Mouse (Mus musculus): Measurements from ENCODE around the gene Ap4s1. TPM values are rescaled to one million over a fixed set of nuclear protein-coding genes. Genes with fewer than 3 reads are reported as not detected.

The Ap4s1 gene
- polyA plus RNA-seq, 1 experiment from 2014 or later: 38.1 TPM

DNA sequence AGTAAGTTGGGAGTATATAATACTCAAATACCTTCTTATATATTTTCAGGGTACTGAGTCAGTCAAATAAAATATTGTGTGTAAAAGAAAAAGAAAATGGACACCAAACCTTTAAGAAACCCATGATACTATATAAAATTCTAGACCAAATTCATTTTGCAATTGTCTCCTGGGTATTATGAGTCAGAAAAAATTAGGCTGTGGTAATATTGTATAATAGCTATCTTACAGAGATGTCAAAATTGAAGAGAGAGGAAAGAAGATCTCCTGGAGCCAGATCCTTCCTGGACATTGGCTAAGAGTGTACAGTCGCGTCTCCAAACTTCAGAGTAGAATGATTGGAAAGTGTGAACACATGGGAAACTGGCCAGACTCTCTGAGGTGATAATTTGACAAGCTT, 5.3 kb downstream of the Ap4s1 start:
- Histone ChIP-seq H3K4me1 (ENCODE audit: control insufficient read depth, insufficient read depth, low read length) (peaks cover 19% of the 10 kb centered on the region), H3K4me2 (no peak overlapping the region), H3K36me3 (ENCODE audit: control insufficient read depth, insufficient read depth, low read length) (no peaks in the 10 kb centered on the region), H3K9ac (ENCODE audit: low read depth, low read length) (no peak overlapping the region), H3K27ac (ENCODE audit: low read depth, low read length) (no peak overlapping the region), H3K27me3 (ENCODE audit: control insufficient read depth, insufficient read depth, low read length) (no peaks in the 10 kb centered on the region), H3K9me3 (replicated peaks; ENCODE audit: control insufficient read depth, low read length) (no peaks in the 10 kb centered on the region), H3K4me3 (ENCODE audit: low read depth, low read length) (no peak overlapping the region)
- no peak for ATAC-seq (replicated peaks; ENCODE audit: insufficient number of reproducible peaks, low FRiP score, low TSS enrichment)
- WGBS (ENCODE audit: insufficient replicate concordance): 51% methylated on average over 2 of the region's 2 CpGs

DNA sequence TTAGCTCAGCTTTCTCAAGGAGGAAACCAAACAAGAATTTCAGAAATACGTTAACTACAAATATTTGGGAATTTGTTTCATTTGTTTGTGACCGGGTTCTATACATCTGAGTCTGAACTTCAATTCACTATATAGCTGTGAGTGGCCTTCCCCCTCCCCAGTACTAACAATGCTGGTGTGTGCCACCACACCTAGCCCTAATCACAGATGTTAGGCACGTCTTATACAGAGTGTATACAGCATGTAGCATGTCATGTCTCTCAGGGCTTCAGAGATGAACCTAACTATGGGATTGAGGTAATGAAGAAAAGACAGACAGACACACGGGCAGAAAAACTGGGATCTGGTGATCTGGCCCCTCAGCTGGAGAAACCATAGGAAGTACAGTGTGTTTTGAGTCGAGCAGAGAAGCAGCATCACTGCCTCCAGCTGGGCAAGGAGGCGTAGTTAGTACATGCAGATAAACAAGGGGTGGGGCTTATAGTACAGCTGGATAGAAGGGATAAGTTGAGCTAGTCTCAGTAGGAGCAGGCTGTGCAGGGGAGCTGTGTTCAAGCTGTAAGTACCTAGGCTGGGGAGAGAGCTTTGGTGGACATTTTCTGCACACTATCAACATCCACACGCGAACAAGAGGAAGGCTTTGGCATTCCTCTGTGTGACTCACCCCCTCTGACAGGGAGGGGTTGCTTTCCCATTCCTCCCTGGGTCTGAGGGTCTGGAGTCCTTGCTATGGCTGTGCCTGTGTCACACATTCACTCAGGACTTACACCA, 9.0 kb downstream of the Ap4s1 start:
- 33% methylated on average over 8 of the region's 8 CpGs for whole genome bisulfite sequencing (ENCODE audit: insufficient replicate concordance)
- Histone ChIP-seq H3K36me3 (ENCODE audit: control insufficient read depth, insufficient read depth, low read length) (no peaks in the 10 kb centered on the region), H3K9ac (ENCODE audit: low read depth, low read length) (0 out of 2 replicates have a peak overlapping the region, but pooled peaks have one; percentile 22), H3K27me3 (ENCODE audit: control insufficient read depth, insufficient read depth, low read length) (no peaks in the 10 kb centered on the region), H3K27ac (ENCODE audit: low read depth, low read length) (peak overlapping the region; percentile 70), H3K4me1 (ENCODE audit: control insufficient read depth, insufficient read depth, low read length) (peaks cover 12% of the 10 kb centered on the region), H3K9me3 (replicated peaks; ENCODE audit: control insufficient read depth, low read length) (no peaks in the 10 kb centered on the region), H3K4me2 (peak overlapping the region; percentile 46), H3K4me3 (ENCODE audit: low read depth, low read length) (no peak overlapping the region; the same call in 1 of the 2 replicates)
- peak; percentile 88 for ATAC-seq (replicated peaks; ENCODE audit: insufficient number of reproducible peaks, low FRiP score, low TSS enrichment)

- H3K36me3 ChIP-seq (ENCODE audit: control insufficient read depth, insufficient read depth, low read length): no peaks in the 10 kb centered on the region
- no peaks in the 10 kb centered on the region for H3K9me3 ChIP-seq (replicated peaks; ENCODE audit: control insufficient read depth, low read length)
- no peaks in the 10 kb centered on the region for H3K27me3 ChIP-seq (ENCODE audit: control insufficient read depth, insufficient read depth, low read length)
- no peak overlapping the region for H3K4me2 ChIP-seq
- H3K4me1 ChIP-seq (ENCODE audit: control insufficient read depth, insufficient read depth, low read length): peaks cover 12% of the 10 kb centered on the region
- no peak for ATAC-seq (replicated peaks; ENCODE audit: insufficient number of reproducible peaks, low FRiP score, low TSS enrichment)
- H3K4me3 ChIP-seq (ENCODE audit: low read depth, low read length): no peak overlapping the region
- no peak overlapping the region for H3K9ac ChIP-seq (ENCODE audit: low read depth, low read length)
- no peak overlapping the region for H3K27ac ChIP-seq (ENCODE audit: low read depth, low read length)
Observed at GRCm38 (mm10) chr12:51701723-51702122, 10.9 kb downstream of the Ap4s1 start.

DNA sequence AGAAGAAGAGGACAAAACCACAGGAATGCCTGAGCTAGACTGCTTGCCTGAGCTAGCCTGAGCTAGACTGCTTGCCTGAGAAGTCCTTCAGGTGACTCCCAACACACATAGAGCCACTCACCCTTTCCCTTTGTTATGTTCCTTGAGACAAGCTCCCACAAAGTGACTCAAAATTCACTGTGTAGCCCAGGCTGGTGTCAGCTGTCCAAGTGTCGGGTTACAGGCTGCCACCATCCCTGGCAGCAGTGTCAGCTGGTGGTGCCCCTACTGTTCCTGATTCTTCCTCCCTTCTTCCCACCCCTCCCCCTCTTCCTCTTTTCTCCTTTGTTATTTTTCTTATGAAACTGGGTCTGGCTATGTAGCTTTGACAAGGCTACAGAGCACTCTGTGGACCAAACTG, 13.0 kb downstream of the Ap4s1 start:
- Histone ChIP-seq H3K4me3 (ENCODE audit: low read depth, low read length) (no peak overlapping the region), H3K9ac (ENCODE audit: low read depth, low read length) (no peak overlapping the region; the same call in 1 of the 2 replicates), H3K36me3 (ENCODE audit: control insufficient read depth, insufficient read depth, low read length) (no peaks in the 10 kb centered on the region), H3K4me1 (ENCODE audit: control insufficient read depth, insufficient read depth, low read length) (peaks cover 13% of the 10 kb centered on the region), H3K27me3 (ENCODE audit: control insufficient read depth, insufficient read depth, low read length) (no peaks in the 10 kb centered on the region), H3K27ac (ENCODE audit: low read depth, low read length) (no peak overlapping the region), H3K4me2 (no peak overlapping the region), H3K9me3 (replicated peaks; ENCODE audit: control insufficient read depth, low read length) (no peaks in the 10 kb centered on the region)
- ATAC-seq (replicated peaks; ENCODE audit: insufficient number of reproducible peaks, low FRiP score, low TSS enrichment): no peak
- WGBS (ENCODE audit: insufficient replicate concordance): 25% methylated on average over 1 of the region's 1 CpGs

DNA sequence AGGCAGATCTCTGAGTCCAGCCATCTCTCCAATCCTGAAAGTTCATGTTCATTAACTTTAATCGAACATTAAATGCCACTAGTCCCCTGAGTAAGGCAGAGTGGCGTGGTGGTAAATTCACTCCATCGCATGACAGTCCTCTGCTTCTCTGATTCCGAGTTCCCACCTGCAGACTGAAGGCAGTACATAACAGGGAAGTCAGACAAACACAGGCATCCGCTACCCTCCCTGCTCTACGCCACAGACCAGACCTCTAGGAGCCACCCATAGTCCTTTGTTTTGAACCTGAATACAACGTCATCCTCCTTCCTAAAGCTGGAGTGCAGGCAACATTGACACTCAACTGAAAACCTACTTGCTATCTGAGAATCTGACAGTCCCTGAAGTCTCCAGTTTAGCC, 13.7 kb downstream of the Ap4s1 start:
- WGBS (ENCODE audit: insufficient replicate concordance): 68% methylated on average over 7 of the region's 7 CpGs

DNA sequence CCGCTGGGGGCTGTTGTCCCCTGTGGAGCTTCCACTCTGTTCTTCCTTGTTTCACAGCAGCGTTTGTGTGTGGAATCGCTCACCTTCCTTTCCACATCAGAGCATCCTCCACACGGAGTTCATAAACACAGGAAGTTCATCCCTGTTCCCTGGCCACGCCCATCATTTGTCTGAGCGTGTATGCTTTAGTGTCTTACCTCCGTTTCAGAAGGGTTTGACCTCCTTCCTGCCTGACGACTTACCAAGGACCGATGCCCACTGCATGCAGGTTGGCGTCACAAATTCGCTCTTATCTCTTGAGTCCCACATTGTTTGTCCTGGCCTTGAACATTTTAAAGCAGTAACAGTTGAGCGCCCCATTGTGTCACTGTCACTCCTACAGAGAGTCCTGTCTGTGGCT, 14.9 kb downstream of the Ap4s1 start:
- ATAC-seq (replicated peaks; ENCODE audit: insufficient number of reproducible peaks, low FRiP score, low TSS enrichment): no peak
- no peak overlapping the region for H3K27ac ChIP-seq (ENCODE audit: low read depth, low read length)

More for the DNA sequence above, 13.7 kb downstream of the Ap4s1 start:
- Histone ChIP-seq H3K36me3 (ENCODE audit: control insufficient read depth, insufficient read depth, low read length) (no peaks in the 10 kb centered on the region), H3K9me3 (replicated peaks; ENCODE audit: control insufficient read depth, low read length) (no peaks in the 10 kb centered on the region), H3K4me1 (ENCODE audit: control insufficient read depth, insufficient read depth, low read length) (peaks cover 16% of the 10 kb centered on the region), H3K27ac (ENCODE audit: low read depth, low read length) (no peak overlapping the region), H3K27me3 (ENCODE audit: control insufficient read depth, insufficient read depth, low read length) (no peaks in the 10 kb centered on the region), H3K9ac (ENCODE audit: low read depth, low read length) (no peak overlapping the region), H3K4me3 (ENCODE audit: low read depth, low read length) (no peak overlapping the region), H3K4me2 (no peak overlapping the region)
- no peak for ATAC-seq (replicated peaks; ENCODE audit: insufficient number of reproducible peaks, low FRiP score, low TSS enrichment)

DNA sequence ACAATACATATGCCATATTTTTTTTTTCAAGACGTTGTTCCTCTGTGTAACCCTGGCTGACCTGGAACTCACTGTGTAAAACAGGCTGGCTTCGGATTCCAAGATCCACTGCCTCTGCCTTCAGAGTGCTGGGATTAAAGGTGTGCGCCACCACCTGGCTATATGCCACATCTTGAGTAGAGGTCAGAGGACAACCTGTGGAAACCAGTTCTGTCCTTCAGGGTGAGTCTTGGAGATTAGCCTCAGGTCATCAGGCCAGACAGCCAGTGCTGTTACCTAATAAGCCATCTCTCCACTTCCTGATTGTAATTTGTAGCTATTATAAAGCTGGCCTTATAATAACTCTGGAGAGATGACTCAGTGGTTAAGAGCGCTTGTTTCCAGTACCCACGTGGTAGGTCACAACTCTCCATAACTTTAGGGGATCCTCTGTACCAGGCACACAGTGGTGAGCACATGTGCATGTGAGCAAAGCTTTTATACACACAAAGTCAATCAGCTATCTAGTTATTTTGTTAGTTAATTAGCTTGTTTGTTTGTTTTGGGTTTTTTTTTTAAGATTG, 15.9 kb downstream of the Ap4s1 start:
- H3K36me3 ChIP-seq (ENCODE audit: control insufficient read depth, insufficient read depth, low read length): no peaks in the 10 kb centered on the region
- H3K27ac ChIP-seq (ENCODE audit: low read depth, low read length): no peak overlapping the region
- no peak for ATAC-seq (replicated peaks; ENCODE audit: insufficient number of reproducible peaks, low FRiP score, low TSS enrichment)
- WGBS (ENCODE audit: insufficient replicate concordance): 78% methylated on average over 5 of the region's 5 CpGs
- H3K4me2 ChIP-seq: no peak overlapping the region
- no peaks in the 10 kb centered on the region for H3K27me3 ChIP-seq (ENCODE audit: control insufficient read depth, insufficient read depth, low read length)
- H3K9ac ChIP-seq (ENCODE audit: low read depth, low read length): no peak overlapping the region
- no peaks in the 10 kb centered on the region for H3K9me3 ChIP-seq (replicated peaks; ENCODE audit: control insufficient read depth, low read length)
- H3K4me1 ChIP-seq (ENCODE audit: control insufficient read depth, insufficient read depth, low read length): peaks cover 9% of the 10 kb centered on the region; the same call in 1 of the 2 replicates
- H3K4me3 ChIP-seq (ENCODE audit: low read depth, low read length): no peak overlapping the region

More for the DNA sequence above, 14.9 kb downstream of the Ap4s1 start:
- Histone ChIP-seq H3K4me3 (ENCODE audit: low read depth, low read length) (no peak overlapping the region), H3K4me1 (ENCODE audit: control insufficient read depth, insufficient read depth, low read length) (peaks cover 9% of the 10 kb centered on the region; the same call in 1 of the 2 replicates), H3K36me3 (ENCODE audit: control insufficient read depth, insufficient read depth, low read length) (no peaks in the 10 kb centered on the region), H3K4me2 (no peak overlapping the region), H3K9ac (ENCODE audit: low read depth, low read length) (no peak overlapping the region), H3K9me3 (replicated peaks; ENCODE audit: control insufficient read depth, low read length) (no peaks in the 10 kb centered on the region), H3K27me3 (ENCODE audit: control insufficient read depth, insufficient read depth, low read length) (no peaks in the 10 kb centered on the region)
- WGBS (ENCODE audit: insufficient replicate concordance): 66% methylated on average over 12 of the region's 12 CpGs

- Histone ChIP-seq H3K27me3 (ENCODE audit: control insufficient read depth, insufficient read depth, low read length) (no peaks in the 10 kb centered on the region), H3K4me1 (ENCODE audit: control insufficient read depth, insufficient read depth, low read length) (peaks cover 9% of the 10 kb centered on the region; the same call in 1 of the 2 replicates), H3K4me2 (peak overlapping the region; percentile 8; the same call in 1 of the 2 replicates), H3K36me3 (ENCODE audit: control insufficient read depth, insufficient read depth, low read length) (no peaks in the 10 kb centered on the region), H3K9me3 (replicated peaks; ENCODE audit: control insufficient read depth, low read length) (no peaks in the 10 kb centered on the region), H3K9ac (ENCODE audit: low read depth, low read length) (no peak overlapping the region), H3K4me3 (ENCODE audit: low read depth, low read length) (no peak overlapping the region), H3K27ac (ENCODE audit: low read depth, low read length) (peak overlapping the region; percentile 35; the same call in 1 of the 2 replicates)
- WGBS (ENCODE audit: insufficient replicate concordance): 58% methylated on average over 14 of the region's 14 CpGs
- no peak for ATAC-seq (replicated peaks; ENCODE audit: insufficient number of reproducible peaks, low FRiP score, low TSS enrichment)
Observed at GRCm38 (mm10) chr12:51708941-51709686, 18.3 kb downstream of the Ap4s1 start.
